Mouse (Mus musculus): Measurements from ENCODE around the gene Dbi.

Gene Dbi

DNA sequence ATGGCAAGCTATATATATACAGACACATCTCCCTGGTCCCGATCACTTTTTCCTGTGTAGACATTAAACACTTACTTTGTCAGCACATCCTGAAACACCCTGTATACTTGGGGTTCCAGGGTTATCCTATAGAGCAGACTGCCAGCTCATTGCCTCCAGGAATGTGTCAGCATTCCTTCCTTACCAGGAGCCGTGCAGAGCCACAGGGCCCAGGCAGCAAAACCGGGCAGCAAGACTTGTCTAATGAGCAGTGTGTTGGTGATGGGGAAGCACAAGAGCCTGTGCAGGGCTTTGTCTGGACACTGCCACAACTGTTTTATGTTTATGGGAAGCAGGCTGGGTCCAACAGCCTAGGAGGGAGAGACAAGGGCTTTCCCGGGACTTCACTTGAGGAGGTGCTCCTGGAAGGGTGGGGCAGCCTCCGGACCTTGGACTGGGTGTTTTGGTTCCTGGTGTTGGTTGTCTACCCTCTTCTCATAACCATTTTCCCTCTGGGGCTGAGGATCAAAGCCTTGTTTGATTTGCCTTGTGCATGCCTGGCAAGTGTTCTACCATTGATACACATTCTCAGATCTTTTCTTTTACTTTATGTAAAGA is 36.9 kb downstream of the Dbi start:
- no peak for DNase-seq (ENCODE audit: low spot score in 2 of 2)

DNA sequence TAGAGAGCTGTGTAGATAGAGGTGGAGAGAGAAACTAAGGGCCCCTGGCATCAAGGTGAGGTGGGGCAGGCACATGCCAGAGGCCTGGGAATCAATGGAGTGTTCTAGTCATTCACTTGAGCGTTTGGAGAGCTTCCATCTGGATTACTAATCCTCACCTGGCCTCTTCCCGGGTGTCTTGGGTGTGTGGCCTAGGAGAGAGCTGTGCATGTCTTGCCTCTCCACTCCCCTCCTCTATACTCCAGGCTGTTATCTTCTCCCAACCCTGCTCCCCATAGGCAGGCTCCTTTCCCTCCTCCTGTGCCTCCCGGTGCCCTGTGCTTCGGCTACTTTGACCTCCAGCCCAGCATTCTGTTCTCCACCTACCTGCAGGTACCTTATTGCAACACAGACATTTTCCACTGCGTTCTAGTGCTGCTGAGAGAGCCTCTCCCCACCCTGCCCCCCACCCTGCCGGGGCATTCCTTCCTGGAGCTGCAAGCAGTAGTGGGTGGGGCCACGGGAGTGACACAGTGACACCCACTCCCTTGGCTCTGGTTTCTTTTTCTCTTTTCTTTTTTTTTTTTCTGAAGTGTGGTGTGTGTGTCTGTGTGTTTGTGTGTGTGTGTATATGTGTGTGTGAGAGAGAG is 37.8 kb downstream of the Dbi start:
- no peak for DNase-seq (ENCODE audit: low spot score in 2 of 2)

DNA sequence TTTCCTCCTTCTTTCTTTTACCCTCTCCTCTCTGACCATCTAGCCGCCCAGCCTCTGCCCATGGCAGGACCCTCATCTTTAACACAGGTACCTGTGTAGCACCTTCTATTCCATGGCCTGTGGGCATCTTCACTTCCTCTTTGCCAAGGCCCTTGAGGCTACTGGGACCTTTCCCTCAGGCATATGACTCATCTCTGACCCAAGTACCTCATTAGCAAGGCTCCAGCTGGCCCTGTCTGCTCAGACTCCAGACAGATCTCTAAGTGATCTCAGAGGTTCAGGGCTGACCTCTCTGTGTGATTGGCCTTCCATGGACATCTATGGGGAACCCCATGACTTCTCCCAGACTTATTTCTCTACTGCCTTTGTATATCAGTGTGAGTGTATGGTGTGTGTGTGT is 40.2 kb downstream of the Dbi start:
- no peak for DNase-seq (ENCODE audit: low spot score in 2 of 2)

DNA sequence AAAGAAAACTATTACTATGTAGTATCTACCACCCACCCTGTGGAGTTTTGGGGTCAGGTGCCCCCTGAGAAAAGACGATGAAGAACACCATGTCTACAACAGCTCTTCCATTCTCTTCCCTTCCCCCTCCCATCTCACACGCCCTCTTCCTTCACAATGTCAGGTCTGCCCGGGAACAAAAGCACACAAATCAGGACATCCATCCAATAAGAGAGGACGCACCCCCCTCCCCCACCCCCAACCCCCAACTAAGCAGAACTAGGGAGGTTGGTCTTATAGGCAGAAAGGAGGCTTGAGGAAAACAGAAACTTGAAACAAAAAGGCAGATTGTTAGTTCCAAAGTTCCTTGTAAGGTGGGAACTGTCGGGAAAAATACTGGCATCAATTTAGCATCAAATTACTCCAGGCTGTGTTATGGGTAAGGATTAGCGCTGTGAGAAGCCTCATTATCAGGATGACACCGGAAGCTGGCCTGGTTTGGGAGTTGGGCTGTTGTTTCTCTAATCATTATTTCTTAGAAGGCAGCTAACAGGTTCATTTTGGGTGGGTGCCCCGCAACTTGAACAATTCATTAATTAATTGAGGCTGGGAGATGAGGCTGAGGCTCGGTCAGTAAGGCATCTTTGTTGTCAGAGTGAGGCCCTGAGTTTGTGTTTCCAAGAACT is 43.0 kb downstream of the Dbi start:
- no peak for DNase-seq (ENCODE audit: low spot score in 2 of 2)

DNA sequence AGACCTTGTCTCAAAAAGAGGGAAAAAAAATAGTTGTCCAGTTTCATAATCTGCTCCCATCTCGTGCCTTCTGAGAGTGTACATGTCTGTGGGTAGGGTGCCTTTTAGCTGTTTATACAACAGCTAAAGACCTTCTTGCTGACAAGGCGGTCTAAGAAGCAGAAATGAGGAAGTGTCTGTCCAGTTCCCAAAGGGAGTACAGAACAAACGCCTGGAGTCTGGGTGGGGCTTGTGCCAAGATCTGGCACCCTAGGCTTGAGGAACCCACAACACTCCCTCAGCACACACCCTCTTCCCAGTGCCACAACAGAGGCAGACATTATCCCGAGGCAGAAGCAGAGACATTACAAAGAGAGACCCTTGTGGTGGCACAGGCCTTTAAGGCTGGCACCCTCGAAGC is 45.4 kb downstream of the Dbi start:
- DNase-seq (ENCODE audit: low spot score in 2 of 2) = no peak

DNA sequence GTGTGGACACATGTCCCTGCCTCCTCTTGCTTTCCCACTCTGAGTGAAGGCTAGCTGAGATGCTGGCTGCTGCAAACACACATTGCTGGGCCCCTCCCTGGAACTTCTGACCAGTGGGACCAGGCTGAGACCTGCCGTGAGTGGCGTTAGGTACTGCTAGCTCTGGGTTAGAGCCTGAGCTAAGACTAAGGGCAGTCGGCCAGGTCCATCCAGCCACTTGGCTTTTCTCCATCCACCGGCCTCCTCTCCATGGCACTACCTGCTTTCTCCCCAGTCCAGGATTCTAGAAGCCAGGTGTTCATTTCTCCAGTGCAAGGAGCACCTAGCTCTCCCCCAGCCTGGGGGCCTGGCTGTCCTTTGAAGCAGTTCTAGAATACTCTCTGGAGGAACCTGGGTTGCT is 45.9 kb downstream of the Dbi start:
- no peak for DNase-seq (ENCODE audit: low spot score in 2 of 2)

DNA sequence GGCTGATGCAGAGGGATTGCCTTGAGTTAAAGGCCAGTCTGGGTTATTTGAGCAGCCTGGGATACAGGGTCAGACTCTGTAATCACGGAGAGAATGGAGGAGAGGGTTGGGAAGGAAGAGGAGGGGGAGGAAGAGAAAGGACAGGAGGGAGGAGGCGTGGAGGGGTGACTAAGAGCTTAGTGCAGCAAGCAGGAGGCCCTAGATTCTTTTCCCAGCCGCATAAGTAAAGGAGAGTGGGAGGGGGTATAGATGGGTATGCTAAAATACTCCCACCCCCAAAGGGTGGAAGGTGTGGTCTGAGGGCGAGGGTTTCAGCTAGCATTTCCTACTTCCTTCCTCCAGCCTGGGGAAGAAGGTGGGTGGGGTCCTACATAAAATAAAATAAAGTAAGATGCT is 46.6 kb downstream of the Dbi start:
- no peak for DNase-seq (ENCODE audit: low spot score in 2 of 2)

DNA sequence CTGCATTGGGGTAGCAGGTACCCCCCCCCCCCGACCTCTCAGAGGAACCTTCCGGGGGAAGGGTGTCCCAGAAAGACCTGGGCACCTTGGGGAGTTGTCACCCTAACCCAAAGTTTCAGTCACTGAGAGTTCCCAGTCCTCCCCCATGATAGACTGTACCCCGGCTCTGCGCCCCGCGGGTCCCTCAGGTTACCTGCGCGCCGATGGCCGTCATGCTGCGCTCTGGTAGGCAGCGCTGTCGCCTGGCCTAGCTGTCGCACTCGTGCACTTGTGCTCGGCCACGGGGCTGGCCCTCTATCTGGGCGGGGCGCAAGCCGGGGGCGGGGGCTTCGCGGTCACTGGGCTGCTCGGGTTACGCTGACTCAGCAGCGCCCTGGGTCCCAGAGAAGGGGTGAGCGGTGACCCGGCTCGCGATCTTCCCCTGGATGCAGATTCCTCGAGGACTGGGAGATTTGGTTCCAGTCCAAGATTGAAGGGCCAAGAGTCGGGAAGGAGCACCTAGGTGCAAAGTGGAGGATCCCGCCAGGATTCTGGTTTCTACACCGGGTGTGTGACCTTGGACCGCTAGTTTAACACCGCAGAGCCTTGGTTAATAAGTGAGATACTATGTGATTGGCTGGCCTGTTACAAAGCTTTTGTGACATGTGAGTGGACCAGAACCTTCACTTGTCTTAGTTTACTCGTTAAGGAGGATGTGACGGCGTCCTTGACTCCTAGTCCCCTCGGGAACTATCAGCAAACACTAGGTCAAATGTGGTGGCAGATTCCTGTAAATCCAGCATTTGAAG is 47.2 kb downstream of the Dbi start, which contains the start of gene Tmem37:
TSS of gene Tmem37 (minus strand) at position 556 of the 788 bp plus-strand sequence.
- no peak for DNase-seq (ENCODE audit: low spot score in 2 of 2)

DNA sequence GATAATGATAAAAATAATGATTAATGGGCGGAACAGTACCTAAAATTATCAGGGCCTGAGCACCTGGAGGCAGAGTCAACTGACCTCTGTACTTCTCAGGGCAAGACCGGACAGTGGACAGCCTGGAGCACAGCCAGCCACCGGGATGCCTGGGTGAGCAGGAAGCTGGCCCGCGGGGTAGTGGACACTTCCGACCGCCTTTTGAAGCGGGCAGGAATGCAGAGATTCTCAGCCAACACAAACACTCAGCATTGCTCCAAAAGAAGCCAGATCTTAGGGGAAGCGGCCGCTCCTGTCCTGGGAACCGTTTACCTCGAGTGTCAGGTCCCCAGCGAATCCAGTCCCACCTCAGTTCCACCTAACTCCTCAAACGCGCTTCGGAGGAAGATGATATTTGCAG is 48.0 kb downstream of the Dbi start:
- DNase-seq (ENCODE audit: low spot score in 2 of 2) = no peak

DNA sequence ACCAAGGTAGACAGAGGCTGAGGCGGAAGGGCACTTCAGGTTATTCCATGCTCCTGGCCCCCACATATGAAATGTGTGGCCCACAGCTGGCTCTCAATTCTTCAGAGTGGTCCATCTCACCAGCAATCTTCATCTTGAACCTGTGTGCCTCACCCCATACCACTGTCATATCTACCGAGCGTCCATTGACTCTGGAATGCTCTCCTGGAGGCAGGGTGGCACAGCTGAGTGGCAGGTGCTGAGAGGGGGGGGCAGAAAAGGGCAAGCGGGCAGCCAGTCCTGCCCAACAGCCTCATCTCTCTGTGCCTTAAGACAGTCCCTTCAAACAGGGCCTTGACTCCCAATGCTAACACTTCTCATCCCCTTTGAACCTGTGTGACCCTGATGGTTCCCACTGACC is 49.7 kb downstream of the Dbi start:
- no peak for DNase-seq (ENCODE audit: low spot score in 2 of 2)

DNA sequence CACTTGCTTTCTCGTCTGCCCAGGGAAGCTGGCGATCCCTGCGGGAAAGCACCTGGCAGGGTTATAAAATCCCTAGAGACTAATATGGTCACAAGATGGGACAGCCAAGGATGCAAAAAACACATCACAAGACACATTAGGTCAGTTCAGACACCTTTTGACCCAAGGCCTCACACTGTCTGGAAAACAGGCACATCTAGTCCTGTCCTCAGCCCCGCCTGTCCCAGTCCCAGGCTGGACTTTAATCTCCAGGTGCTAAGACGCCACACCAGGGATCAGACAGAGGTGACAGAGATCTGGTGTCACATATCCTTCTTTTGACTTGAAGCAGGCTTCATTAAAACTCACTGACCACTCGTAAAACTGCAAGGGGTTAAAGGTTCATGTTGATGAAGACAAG is 50.7 kb downstream of the Dbi start:
- DNase-seq (ENCODE audit: low spot score in 2 of 2) = no peak

DNA sequence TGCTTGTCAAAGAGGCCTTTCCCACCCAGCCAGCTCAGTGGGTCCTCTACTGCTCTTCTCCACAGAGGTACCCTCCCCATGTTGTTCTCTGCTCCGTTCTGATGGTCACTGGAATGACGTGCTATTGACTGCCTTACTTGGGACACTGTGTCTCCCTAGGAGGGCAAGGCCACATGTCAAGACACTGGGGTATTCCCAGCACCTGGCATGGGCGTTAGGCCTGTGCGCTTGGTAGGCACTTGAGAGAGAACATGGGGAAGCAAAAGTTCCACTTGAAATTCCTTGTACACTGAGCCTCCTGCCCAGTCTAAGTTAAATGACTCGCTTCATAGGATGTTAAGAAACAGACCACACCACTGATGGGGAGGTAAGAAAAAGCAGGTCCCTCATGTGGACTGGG is 51.8 kb downstream of the Dbi start:
- DNase-seq (ENCODE audit: low spot score in 2 of 2) = no peak

DNA sequence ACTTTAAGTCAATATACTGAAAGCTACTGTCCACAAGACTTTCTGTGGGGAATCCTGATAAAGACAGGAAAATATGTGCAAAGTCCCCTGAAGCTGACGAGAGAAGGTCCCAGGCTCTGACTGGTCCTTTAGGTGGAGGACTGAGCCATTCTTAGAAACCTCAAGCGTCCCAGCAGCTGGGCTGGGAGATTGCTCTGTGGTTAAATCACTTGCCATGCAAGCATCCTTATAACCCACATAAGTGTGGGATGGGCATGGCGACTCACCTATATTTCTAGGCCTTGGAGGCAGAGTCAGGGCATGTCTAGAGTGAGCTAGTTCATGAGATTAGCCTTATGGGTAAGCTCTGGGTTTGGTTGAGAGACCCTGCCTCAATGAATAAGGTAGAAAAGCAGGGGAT is 54.3 kb downstream of the Dbi start:
- no peak for DNase-seq (ENCODE audit: low spot score in 2 of 2)

DNA sequence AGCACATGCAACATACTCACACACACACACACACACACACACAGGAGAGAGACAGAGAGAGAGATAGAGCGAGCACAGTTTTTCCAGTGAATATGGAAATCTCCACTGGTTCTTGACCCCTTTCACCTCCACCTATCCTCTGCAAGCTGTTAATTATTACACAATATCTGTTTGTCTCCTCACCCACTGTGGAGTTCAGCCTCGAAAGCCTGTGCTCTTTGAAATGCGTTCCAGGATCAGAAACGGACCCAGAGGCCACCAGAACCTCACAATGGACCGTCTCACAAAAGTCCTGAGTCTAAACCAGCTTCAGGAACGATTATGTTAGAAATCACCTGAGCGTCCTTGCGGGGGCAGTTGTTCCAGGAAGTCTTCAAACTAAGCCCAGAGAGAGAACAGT is 54.7 kb downstream of the Dbi start:
- no peak for DNase-seq (ENCODE audit: low spot score in 2 of 2)

DNA sequence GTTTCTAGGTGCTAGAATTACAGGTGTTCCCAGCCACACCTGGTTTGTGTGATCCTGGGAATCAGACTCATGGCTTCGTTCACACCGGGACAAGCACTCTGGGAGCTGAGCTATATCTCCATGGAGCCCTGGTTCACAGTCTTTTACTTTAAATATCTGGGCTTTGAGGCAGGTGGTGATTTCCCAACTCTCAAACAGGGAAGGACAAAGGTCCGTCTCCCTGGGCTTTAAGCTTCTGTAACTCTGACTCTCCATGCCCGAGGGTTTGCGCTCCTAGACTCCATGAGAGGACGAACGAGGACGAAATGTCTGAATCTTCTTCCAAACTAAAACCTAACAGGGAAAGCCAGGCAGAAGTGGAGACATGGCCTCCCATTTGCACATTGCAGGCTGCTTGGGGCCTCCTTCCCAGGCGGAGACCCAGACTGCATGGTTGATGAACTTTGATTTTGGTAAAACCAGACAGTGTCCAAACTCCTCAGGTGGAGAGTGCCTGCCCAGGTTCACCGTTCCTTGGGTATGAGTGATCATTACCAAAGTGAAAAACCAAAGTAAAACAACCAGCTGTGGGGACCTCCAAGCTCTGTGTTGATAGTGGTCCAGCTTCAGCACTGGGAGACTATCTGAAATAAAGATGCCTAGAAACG is 56.7 kb downstream of the Dbi start:
- DNase-seq (ENCODE audit: low spot score in 2 of 2) = no peak

All from spleen, postnatal 14 days (tissue).